Mouse (Mus musculus) intestine, embryonic 16.5 days (tissue): Measurements from ENCODE around the gene Flywch1. TPM values are rescaled to one million over a fixed set of nuclear protein-coding genes. Genes with fewer than 3 reads are reported as not detected.

Source experiments
- ATAC-seq: fragments of 200-750 bp; cut with Nextera tagmentation; 2 replicates; pipeline ENCODE4 v1.8.0; 2017; ENCODE audit warnings: moderate TSS enrichment, moderate library complexity
- H3K27ac ChIP-seq: fragments of 300-500 bp; sonication (generic); 2 replicates; pipeline ENCODE4 v1.5.1; 2014; ENCODE audit warnings: mild to moderate bottlenecking, low read length
- H3K27me3 ChIP-seq: fragments of 300-500 bp; sonication (generic); replicated peaks from 2 replicates; pipeline ENCODE4 v1.6.1; 2014; ENCODE audit warnings: low read length, control low read depth, mixed read lengths; ENCODE audit not compliant: control insufficient read depth, insufficient read depth
- H3K36me3 ChIP-seq: fragments of 300-500 bp; sonication (generic); 2 replicates; pipeline ENCODE4 v1.6.1; 2014; ENCODE audit warnings: low read length, control low read depth; ENCODE audit not compliant: control insufficient read depth, insufficient read depth
- H3K4me1 ChIP-seq: fragments of 300-500 bp; sonication (generic); 2 replicates; pipeline ENCODE4 v1.6.1; 2014; ENCODE audit warnings: low read length, control low read depth, mixed read lengths; ENCODE audit not compliant: control insufficient read depth, insufficient read depth
- H3K4me2 ChIP-seq: fragments of 300-500 bp; sonication (generic); 2 replicates; pipeline ENCODE4 v1.6.1; 2014; ENCODE audit warnings: low read depth, low read length, control low read depth
- H3K4me3 ChIP-seq: fragments of 300-500 bp; sonication (generic); 2 replicates; pipeline ENCODE4 v1.5.1; 2014; ENCODE audit warnings: mild to moderate bottlenecking, low read length
- H3K9ac ChIP-seq: fragments of 300-500 bp; sonication (generic); 2 replicates; pipeline ENCODE4 v1.6.1; 2014; ENCODE audit warnings: low read depth, low read length
- H3K9me3 ChIP-seq: fragments of 300-500 bp; sonication (generic); 2 replicates; pipeline ENCODE4 v1.6.1; 2016; ENCODE audit warnings: low read length, control low read depth; ENCODE audit not compliant: control insufficient read depth
- WGBS: fragments of 180-500 bp; shearing (Covaris S2); extraction: QIAGEN DNeasy Blood & Tissue Kit; methylation state at CpG from one replicate; pipeline ENCODE4 v1.1.7; 2014; 5-methylcytosine and 5-hydroxymethylcytosine counted together
- polyA plus RNA-seq: library from polyadenylated mRNA; unstranded; fragments of >200 nt; fragmentation: Nextera tagmentation; extraction: Ambion mirVana; gene quantifications from 2 replicates; pipeline ENCODE4 v1.2.1, GENCODE M21; 2015

Gene Flywch1
- polyA plus RNA-seq, 1 experiment from 2014 or later: 44.9 TPM

GRCm38 (mm10) chr17:23726758-23727142 lies 44.7 kb downstream of the Flywch1 start:
- 1% methylated on average over 18 of the region's 20 CpGs for WGBS
- Histone ChIP-seq H3K36me3 (no peaks in the 10 kb centered on the region), H3K27me3 (no peaks in the 10 kb centered on the region), H3K9me3 (no peaks in the 10 kb centered on the region), H3K27ac (peak overlapping the region; percentile 88), H3K4me1 (peaks cover 10% of the 10 kb centered on the region), H3K4me2 (peak overlapping the region; percentile 70), H3K4me3 (peak overlapping the region; percentile 83), H3K9ac (peak overlapping the region; percentile 83)
- ATAC-seq: peak; percentile 90

DNA sequence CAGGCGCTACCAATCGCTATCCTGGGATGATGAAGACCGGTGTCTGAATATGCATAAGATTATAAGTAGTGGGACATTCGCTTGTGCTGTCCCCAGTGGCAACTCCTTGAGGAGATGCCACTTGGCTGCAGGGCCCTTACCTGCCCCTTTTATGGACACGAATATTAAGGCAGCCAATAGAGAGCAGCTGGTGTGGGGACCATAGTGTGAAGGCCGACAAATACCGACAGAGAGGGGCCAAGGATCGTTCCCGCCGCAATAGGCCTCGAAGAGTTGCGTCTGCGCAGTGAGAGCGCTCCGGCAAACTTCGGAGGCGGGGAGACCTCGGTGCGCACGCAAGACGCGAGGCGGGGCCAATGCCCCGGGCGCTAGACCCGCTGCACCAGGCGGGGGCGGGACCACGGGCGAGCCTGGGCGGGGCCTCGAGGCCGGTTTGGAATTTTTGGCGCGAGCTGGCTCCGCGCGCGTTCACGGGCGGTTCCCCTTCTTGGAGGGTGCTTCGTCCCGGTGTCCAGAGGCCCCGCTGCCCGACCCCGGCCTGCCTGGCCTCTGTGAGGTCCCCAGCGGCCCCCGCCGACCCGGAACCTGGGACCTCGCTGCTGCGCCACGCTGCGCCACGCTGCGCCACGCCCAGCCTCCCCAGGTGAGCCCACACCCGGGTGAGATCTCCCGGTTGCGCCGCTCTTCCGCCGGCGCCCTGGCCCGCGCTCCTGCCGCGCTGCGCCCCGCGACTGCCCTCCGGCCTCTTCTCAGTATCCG lies 45.2 kb downstream of the Flywch1 start, which contains the start of gene Pkmyt1:
Pkmyt1 (plus strand) TSS at position 338 of the 759 bp plus-strand sequence.
- Histone ChIP-seq H3K27me3 (no peaks in the 10 kb centered on the region), H3K9ac (peak within 1 kb of the TSS; percentile 83), H3K4me1 (peaks cover 16% of the 10 kb centered on the region), H3K4me2 (peak within 1 kb of the TSS; percentile 70), H3K4me3 (peak within 1 kb of the TSS; percentile 83), H3K27ac (peak within 1 kb of the TSS; percentile 88), H3K9me3 (no peaks in the 10 kb centered on the region), H3K36me3 (no peaks in the 10 kb centered on the region)
- 1% methylated on average over 73 of the region's 73 CpGs for WGBS
- peak; percentile 94 for ATAC-seq

GRCm38 (mm10) chr17:23725477-23725876 lies 45.9 kb downstream of the Flywch1 start:
- H3K4me3 ChIP-seq: peak overlapping the region; percentile 83
- peak overlapping the region; percentile 70 for H3K4me2 ChIP-seq
- peak overlapping the region; percentile 69 for H3K27ac ChIP-seq
- H3K9ac ChIP-seq: peak overlapping the region; percentile 69
- ATAC-seq: no peak
- no peaks in the 10 kb centered on the region for H3K9me3 ChIP-seq
- WGBS: 55% methylated on average over 4 of the region's 4 CpGs
- no peaks in the 10 kb centered on the region for H3K36me3 ChIP-seq
- peaks cover 17% of the 10 kb centered on the region for H3K4me1 ChIP-seq
- H3K27me3 ChIP-seq: no peaks in the 10 kb centered on the region

DNA sequence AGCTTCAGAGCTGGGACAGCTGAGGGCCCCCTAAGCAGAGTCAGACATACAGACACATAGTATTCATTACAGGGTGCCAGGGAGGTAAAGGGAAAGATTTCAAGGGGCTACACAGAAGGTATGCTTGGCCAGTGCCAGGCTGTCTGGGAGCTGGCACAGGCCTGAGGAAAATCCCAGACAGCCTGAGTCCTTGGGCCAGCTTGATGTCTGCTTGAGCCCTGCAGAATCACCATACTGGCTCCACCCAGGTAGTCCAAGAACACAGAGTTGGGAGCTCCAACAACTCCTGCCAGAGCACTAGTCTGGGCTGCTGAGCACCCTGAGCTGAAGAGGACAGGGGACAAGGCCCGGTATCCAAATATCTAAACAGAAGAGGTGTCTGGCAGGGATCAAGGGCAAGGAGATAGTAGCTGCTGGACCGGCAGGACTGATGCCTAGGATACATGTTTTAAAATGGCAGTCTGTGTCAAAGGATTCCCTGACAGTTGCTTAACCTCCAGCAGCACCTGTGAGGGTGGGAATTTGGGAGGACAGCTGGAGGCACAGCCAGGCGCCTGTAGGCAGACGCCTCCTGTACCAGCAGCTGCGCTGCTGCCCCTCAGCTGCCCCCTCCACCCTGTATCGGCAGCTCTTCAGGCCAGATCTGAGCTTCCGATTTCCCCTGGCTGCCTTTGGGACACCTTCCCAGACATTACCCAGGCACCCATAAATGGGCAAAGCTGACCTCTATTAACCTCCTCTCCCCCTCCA lies 48.9 kb downstream of the Flywch1 start, which contains the start of gene 1520401A03Rik:
1520401A03Rik (minus strand) TSS at position 408 of the 750 bp plus-strand sequence.
- WGBS: 62% methylated on average over 7 of the region's 7 CpGs
- Histone ChIP-seq H3K36me3 (no peaks in the 10 kb centered on the region), H3K27me3 (no peaks in the 10 kb centered on the region), H3K4me3 (no peak within 1 kb of the TSS), H3K9ac (no peak within 1 kb of the TSS), H3K27ac (no peak within 1 kb of the TSS), H3K4me1 (peaks cover 17% of the 10 kb centered on the region), H3K9me3 (no peaks in the 10 kb centered on the region), H3K4me2 (no peak within 1 kb of the TSS)
- no peak for ATAC-seq

GRCm38 (mm10) chr17:23721886-23722285 lies 49.5 kb downstream of the Flywch1 start:
- no peaks in the 10 kb centered on the region for H3K27me3 ChIP-seq
- no peaks in the 10 kb centered on the region for H3K9me3 ChIP-seq
- H3K4me3 ChIP-seq: no peak overlapping the region
- no peaks in the 10 kb centered on the region for H3K36me3 ChIP-seq
- peaks cover 17% of the 10 kb centered on the region for H3K4me1 ChIP-seq
- no peak overlapping the region for H3K4me2 ChIP-seq
- ATAC-seq: no peak
- no peak overlapping the region for H3K9ac ChIP-seq
- H3K27ac ChIP-seq: no peak overlapping the region
- 74% methylated on average over 2 of the region's 2 CpGs for WGBS

DNA sequence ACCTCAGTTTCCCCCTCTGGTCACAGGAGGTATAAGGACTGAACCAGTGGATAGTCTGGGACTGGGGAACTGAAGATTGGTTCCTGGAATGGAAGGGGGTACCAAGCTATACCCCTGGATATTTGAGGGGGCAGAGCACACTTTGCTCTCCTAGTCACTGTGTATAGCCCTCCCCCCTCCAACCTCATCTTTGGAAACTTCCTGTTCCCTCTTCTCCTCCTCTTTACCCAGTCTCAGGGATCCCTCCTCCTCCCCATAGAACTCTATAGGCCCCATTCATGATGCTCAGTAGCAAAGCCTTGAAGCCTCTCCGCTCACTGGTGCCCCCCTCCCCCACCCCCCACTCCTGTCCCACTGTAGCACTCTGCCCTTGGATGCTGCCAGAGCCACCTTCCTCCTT lies 51.9 kb downstream of the Flywch1 start:
- Histone ChIP-seq H3K9ac (no peak overlapping the region), H3K4me3 (no peak overlapping the region), H3K9me3 (no peaks in the 10 kb centered on the region), H3K36me3 (no peaks in the 10 kb centered on the region), H3K4me2 (no peak overlapping the region), H3K27ac (no peak overlapping the region), H3K4me1 (peaks cover 11% of the 10 kb centered on the region), H3K27me3 (no peaks in the 10 kb centered on the region)
- ATAC-seq: no peak
- WGBS: 39% methylated on average over 1 of the region's 1 CpGs

DNA sequence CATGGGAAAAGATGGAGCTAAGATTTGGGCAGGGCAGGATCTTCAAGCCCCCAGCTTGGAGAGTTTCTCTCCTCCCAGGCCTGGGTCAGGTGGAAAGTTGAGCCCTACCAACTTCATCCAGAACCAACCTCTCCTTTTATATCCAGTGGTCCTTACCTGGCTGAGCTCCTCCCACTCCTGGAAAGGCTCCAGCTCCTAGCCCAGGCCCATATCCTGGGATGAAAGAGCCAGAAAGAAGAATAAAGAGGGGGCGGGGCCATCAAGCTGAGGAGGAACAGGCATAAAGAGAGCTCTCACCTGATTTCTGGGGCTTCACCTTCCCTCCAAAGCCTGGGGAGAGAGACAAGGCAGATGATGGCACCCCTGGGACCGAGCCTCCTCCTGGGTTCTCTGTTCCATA lies 54.4 kb downstream of the Flywch1 start:
- Histone ChIP-seq H3K27me3 (no peaks in the 10 kb centered on the region), H3K36me3 (no peaks in the 10 kb centered on the region), H3K9me3 (no peaks in the 10 kb centered on the region), H3K4me3 (no peak overlapping the region), H3K4me1 (peaks cover 11% of the 10 kb centered on the region), H3K27ac (no peak overlapping the region), H3K4me2 (no peak overlapping the region), H3K9ac (no peak overlapping the region)
- 60% methylated on average over 2 of the region's 2 CpGs for WGBS
- no peak for ATAC-seq

DNA sequence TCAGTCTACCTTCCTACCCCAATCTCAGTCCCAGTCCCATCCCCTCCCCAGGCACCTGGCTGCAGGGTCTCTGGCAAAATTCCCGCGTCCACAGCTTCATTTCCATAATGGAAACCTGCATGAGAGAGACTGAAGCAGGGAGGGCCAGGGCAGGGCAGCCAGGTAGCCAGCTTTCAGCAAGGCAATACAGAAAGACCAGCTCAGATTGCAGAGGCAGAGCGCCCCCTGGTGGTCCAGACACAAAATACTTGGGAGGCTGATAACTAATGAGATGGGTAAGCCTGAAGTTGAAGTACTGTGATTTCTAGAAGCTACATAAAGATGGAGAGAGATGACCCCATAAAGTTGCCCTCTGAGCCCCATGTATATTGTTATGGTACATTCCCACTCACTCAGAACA lies 65.2 kb downstream of the Flywch1 start:
- Histone ChIP-seq H3K27me3 (0 out of 2 replicates have a peak, but pooled peaks cover 3% of the 10 kb centered on the region), H3K4me2 (no peak overlapping the region), H3K36me3 (no peaks in the 10 kb centered on the region), H3K9ac (no peak overlapping the region), H3K4me3 (no peak overlapping the region), H3K27ac (no peak overlapping the region), H3K9me3 (no peaks in the 10 kb centered on the region), H3K4me1 (no peaks in the 10 kb centered on the region)
- 3% methylated on average over 3 of the region's 3 CpGs for WGBS
- ATAC-seq: peak; percentile 62

- H3K27ac ChIP-seq: no peak overlapping the region
- H3K36me3 ChIP-seq: no peaks in the 10 kb centered on the region
- 0 out of 2 replicates have a peak, but pooled peaks cover 7% of the 10 kb centered on the region for H3K27me3 ChIP-seq
- 74% methylated on average over 7 of the region's 7 CpGs for WGBS
- no peaks in the 10 kb centered on the region for H3K4me1 ChIP-seq
- no peak overlapping the region for H3K4me3 ChIP-seq
- no peaks in the 10 kb centered on the region for H3K9me3 ChIP-seq
- H3K4me2 ChIP-seq: no peak overlapping the region
- no peak for ATAC-seq
- no peak overlapping the region for H3K9ac ChIP-seq
Measured at GRCm38 (mm10) chr17:23705525-23706104, 65.8 kb downstream of the Flywch1 start.
